Mouse (Mus musculus): ENCODE data around the gene Rnf144a. TPM values are rescaled to one million over a fixed set of nuclear protein-coding genes. Genes with fewer than 3 reads are reported as not detected.
A peak's percentile ranks its signal among the peaks of the same experiment; 100 is the strongest.

Gene Rnf144a
- polyA plus RNA-seq, 1 experiment from 2014 or later, result 21.6 TPM

GRCm38 (mm10) chr12:26356191-26356590, 58.9 kb downstream of the Rnf144a start:
- ATAC-seq (ENCODE audit: low FRiP score, low TSS enrichment), result no peak
- H3K9ac ChIP-seq (replicated peaks; ENCODE audit: low read length), result no peak overlapping the region
- H3K4me2 ChIP-seq (ENCODE audit: low read length), result no peak overlapping the region
- WGBS, result 88% methylated on average over 7 of the region's 7 CpGs
- H3K36me3 ChIP-seq (ENCODE audit: control insufficient read depth, insufficient read depth, low read length), result no peaks in the 10 kb centered on the region
- H3K9me3 ChIP-seq (ENCODE audit: control insufficient read depth, low read length), result no peaks in the 10 kb centered on the region
- no peak for DNase-seq
- no peaks in the 10 kb centered on the region for H3K27me3 ChIP-seq (ENCODE audit: control insufficient read depth, insufficient read depth, low read length)
- peaks cover 4% of the 10 kb centered on the region; the same call in 1 of the 2 replicates for H3K4me1 ChIP-seq (ENCODE audit: control insufficient read depth, insufficient read depth, low read length)
- no peak overlapping the region for H3K4me3 ChIP-seq (replicated peaks; ENCODE audit: low read depth, low read length)
- H3K27ac ChIP-seq (replicated peaks; ENCODE audit: low read depth, low read length), result no peak overlapping the region

- Histone ChIP-seq H3K9ac (replicated peaks; ENCODE audit: low read length) (no peak overlapping the region), H3K9me3 (ENCODE audit: control insufficient read depth, low read length) (no peaks in the 10 kb centered on the region), H3K4me2 (ENCODE audit: low read length) (no peak overlapping the region), H3K27me3 (ENCODE audit: control insufficient read depth, insufficient read depth, low read length) (no peaks in the 10 kb centered on the region), H3K4me3 (replicated peaks; ENCODE audit: low read depth, low read length) (no peak overlapping the region), H3K4me1 (ENCODE audit: control insufficient read depth, insufficient read depth, low read length) (no peaks in the 10 kb centered on the region), H3K27ac (replicated peaks; ENCODE audit: low read depth, low read length) (0 out of 2 replicates have a peak overlapping the region, but pooled peaks have one; percentile 38), H3K36me3 (ENCODE audit: control insufficient read depth, insufficient read depth, low read length) (no peaks in the 10 kb centered on the region)
- whole genome bisulfite sequencing, result 40% methylated on average over 3 of the region's 3 CpGs
- ATAC-seq (ENCODE audit: low FRiP score, low TSS enrichment), result no peak
- no peak for DNase-seq
Observed at GRCm38 (mm10) chr12:26351321-26351720, 63.7 kb downstream of the Rnf144a start.

GRCm38 (mm10) chr12:26344408-26344807, 70.6 kb downstream of the Rnf144a start:
- 97% methylated on average over 5 of the region's 5 CpGs for WGBS
- Histone ChIP-seq H3K4me3 (replicated peaks; ENCODE audit: low read depth, low read length) (no peak overlapping the region), H3K9me3 (ENCODE audit: control insufficient read depth, low read length) (no peaks in the 10 kb centered on the region), H3K27ac (replicated peaks; ENCODE audit: low read depth, low read length) (no peak overlapping the region), H3K4me2 (ENCODE audit: low read length) (no peak overlapping the region), H3K9ac (replicated peaks; ENCODE audit: low read length) (no peak overlapping the region), H3K27me3 (ENCODE audit: control insufficient read depth, insufficient read depth, low read length) (no peaks in the 10 kb centered on the region), H3K36me3 (ENCODE audit: control insufficient read depth, insufficient read depth, low read length) (no peaks in the 10 kb centered on the region), H3K4me1 (ENCODE audit: control insufficient read depth, insufficient read depth, low read length) (no peaks in the 10 kb centered on the region)
- no peak for DNase-seq
- ATAC-seq (ENCODE audit: low FRiP score, low TSS enrichment), result no peak

- no peaks in the 10 kb centered on the region for H3K27me3 ChIP-seq (ENCODE audit: control insufficient read depth, insufficient read depth, low read length)
- ATAC-seq (ENCODE audit: low FRiP score, low TSS enrichment), result no peak
- no peak overlapping the region for H3K27ac ChIP-seq (replicated peaks; ENCODE audit: low read depth, low read length)
- no peaks in the 10 kb centered on the region for H3K9me3 ChIP-seq (ENCODE audit: control insufficient read depth, low read length)
- DNase-seq, result no peak
- H3K4me1 ChIP-seq (ENCODE audit: control insufficient read depth, insufficient read depth, low read length), result no peaks in the 10 kb centered on the region
- no peak overlapping the region for H3K4me3 ChIP-seq (replicated peaks; ENCODE audit: low read depth, low read length)
- H3K36me3 ChIP-seq (ENCODE audit: control insufficient read depth, insufficient read depth, low read length), result 0 out of 2 replicates have a peak, but pooled peaks cover 5% of the 10 kb centered on the region
- no peak overlapping the region for H3K4me2 ChIP-seq (ENCODE audit: low read length)
- no peak overlapping the region for H3K9ac ChIP-seq (replicated peaks; ENCODE audit: low read length)
- WGBS, result 70% methylated on average over 2 of the region's 2 CpGs
Observed at GRCm38 (mm10) chr12:26343131-26343530, 71.9 kb downstream of the Rnf144a start.

- no peaks in the 10 kb centered on the region for H3K4me1 ChIP-seq (ENCODE audit: control insufficient read depth, insufficient read depth, low read length)
- H3K9ac ChIP-seq (replicated peaks; ENCODE audit: low read length), result no peak overlapping the region
- 94% methylated on average over 3 of the region's 3 CpGs for WGBS
- H3K27ac ChIP-seq (replicated peaks; ENCODE audit: low read depth, low read length), result no peak overlapping the region
- no peaks in the 10 kb centered on the region for H3K27me3 ChIP-seq (ENCODE audit: control insufficient read depth, insufficient read depth, low read length)
- H3K4me3 ChIP-seq (replicated peaks; ENCODE audit: low read depth, low read length), result no peak overlapping the region
- no peaks in the 10 kb centered on the region for H3K9me3 ChIP-seq (ENCODE audit: control insufficient read depth, low read length)
- H3K36me3 ChIP-seq (ENCODE audit: control insufficient read depth, insufficient read depth, low read length), result 0 out of 2 replicates have a peak, but pooled peaks cover 5% of the 10 kb centered on the region
- no peak overlapping the region for H3K4me2 ChIP-seq (ENCODE audit: low read length)
- DNase-seq (no peak), ATAC-seq (ENCODE audit: low FRiP score, low TSS enrichment) (no peak)
Observed at GRCm38 (mm10) chr12:26342663-26343062, 72.4 kb downstream of the Rnf144a start.

- H3K27me3 ChIP-seq (ENCODE audit: control insufficient read depth, insufficient read depth, low read length), result no peaks in the 10 kb centered on the region
- H3K4me1 ChIP-seq (ENCODE audit: control insufficient read depth, insufficient read depth, low read length), result no peaks in the 10 kb centered on the region
- no peak overlapping the region for H3K4me3 ChIP-seq (replicated peaks; ENCODE audit: low read depth, low read length)
- no peaks in the 10 kb centered on the region for H3K9me3 ChIP-seq (ENCODE audit: control insufficient read depth, low read length)
- H3K9ac ChIP-seq (replicated peaks; ENCODE audit: low read length), result no peak overlapping the region
- no peak overlapping the region for H3K27ac ChIP-seq (replicated peaks; ENCODE audit: low read depth, low read length)
- DNase-seq (no peak), ATAC-seq (ENCODE audit: low FRiP score, low TSS enrichment) (no peak)
- WGBS, result 84% methylated on average over 4 of the region's 4 CpGs
- no peak overlapping the region for H3K4me2 ChIP-seq (ENCODE audit: low read length)
- H3K36me3 ChIP-seq (ENCODE audit: control insufficient read depth, insufficient read depth, low read length), result 0 out of 2 replicates have a peak, but pooled peaks cover 5% of the 10 kb centered on the region
Observed at GRCm38 (mm10) chr12:26342086-26342485, 73.0 kb downstream of the Rnf144a start.

- Histone ChIP-seq H3K27ac (replicated peaks; ENCODE audit: low read depth, low read length) (no peak overlapping the region), H3K36me3 (ENCODE audit: control insufficient read depth, insufficient read depth, low read length) (0 out of 2 replicates have a peak, but pooled peaks cover 5% of the 10 kb centered on the region), H3K27me3 (ENCODE audit: control insufficient read depth, insufficient read depth, low read length) (no peaks in the 10 kb centered on the region), H3K9me3 (ENCODE audit: control insufficient read depth, low read length) (no peaks in the 10 kb centered on the region), H3K9ac (replicated peaks; ENCODE audit: low read length) (no peak overlapping the region), H3K4me1 (ENCODE audit: control insufficient read depth, insufficient read depth, low read length) (0 out of 2 replicates have a peak, but pooled peaks cover 3% of the 10 kb centered on the region), H3K4me2 (ENCODE audit: low read length) (no peak overlapping the region), H3K4me3 (replicated peaks; ENCODE audit: low read depth, low read length) (no peak overlapping the region)
- 93% methylated on average over 4 of the region's 4 CpGs for WGBS
- ATAC-seq (ENCODE audit: low FRiP score, low TSS enrichment) (no peak), DNase-seq (no peak)
Observed at GRCm38 (mm10) chr12:26340621-26341020, 74.4 kb downstream of the Rnf144a start.

GRCm38 (mm10) chr12:26339886-26340285, 75.2 kb downstream of the Rnf144a start:
- Histone ChIP-seq H3K27ac (replicated peaks; ENCODE audit: low read depth, low read length) (no peak overlapping the region), H3K36me3 (ENCODE audit: control insufficient read depth, insufficient read depth, low read length) (0 out of 2 replicates have a peak, but pooled peaks cover 5% of the 10 kb centered on the region)

GRCm38 (mm10) chr12:26339181-26339580, 75.9 kb downstream of the Rnf144a start:
- Histone ChIP-seq H3K9ac (replicated peaks; ENCODE audit: low read length) (no peak overlapping the region), H3K27me3 (ENCODE audit: control insufficient read depth, insufficient read depth, low read length) (no peaks in the 10 kb centered on the region), H3K9me3 (ENCODE audit: control insufficient read depth, low read length) (no peaks in the 10 kb centered on the region), H3K4me2 (ENCODE audit: low read length) (no peak overlapping the region), H3K27ac (replicated peaks; ENCODE audit: low read depth, low read length) (no peak overlapping the region), H3K4me3 (replicated peaks; ENCODE audit: low read depth, low read length) (no peak overlapping the region), H3K4me1 (ENCODE audit: control insufficient read depth, insufficient read depth, low read length) (0 out of 2 replicates have a peak, but pooled peaks cover 3% of the 10 kb centered on the region), H3K36me3 (ENCODE audit: control insufficient read depth, insufficient read depth, low read length) (0 out of 2 replicates have a peak, but pooled peaks cover 5% of the 10 kb centered on the region)
- WGBS, result 97% methylated on average over 8 of the region's 8 CpGs
- DNase-seq, result no peak
- no peak for ATAC-seq (ENCODE audit: low FRiP score, low TSS enrichment)

More at GRCm38 (mm10) chr12:26339886-26340285, 75.2 kb downstream of the Rnf144a start:
- no peak overlapping the region for H3K4me2 ChIP-seq (ENCODE audit: low read length)
- no peak overlapping the region for H3K9ac ChIP-seq (replicated peaks; ENCODE audit: low read length)
- H3K9me3 ChIP-seq (ENCODE audit: control insufficient read depth, low read length), result no peaks in the 10 kb centered on the region
- H3K4me3 ChIP-seq (replicated peaks; ENCODE audit: low read depth, low read length), result no peak overlapping the region
- H3K27me3 ChIP-seq (ENCODE audit: control insufficient read depth, insufficient read depth, low read length), result no peaks in the 10 kb centered on the region
- H3K4me1 ChIP-seq (ENCODE audit: control insufficient read depth, insufficient read depth, low read length), result 0 out of 2 replicates have a peak, but pooled peaks cover 3% of the 10 kb centered on the region
- DNase-seq (no peak), ATAC-seq (ENCODE audit: low FRiP score, low TSS enrichment) (no peak)
